Comparison of ENCODE assay signal across 8 mouse cellular contexts in genomic region chr7:109083113-109083812, GRCm38 (mm10). TPM values are rescaled to one million over a fixed set of nuclear protein-coding genes. Genes with fewer than 3 reads are reported as not detected.
DNase-seq lines count a peak whose midpoint lies in the region; ATAC-seq and TF ChIP-seq lines count a peak whose summit lies in the region.

Gene Ric3 (minus strand): TSS chr7:109083331.

- no peaks in the 10 kb centered on the region for H3K36me3 ChIP-seq in ES-Bruce4 (ENCODE audit: control insufficient read depth, insufficient read depth, low read length, poor library complexity, severe bottlenecking)
- H3K36me3 ChIP-seq in forebrain, embryonic 10.5 days (replicated peaks): no peaks in the 10 kb centered on the region; the same call in 1 of the 2 replicates
- H3K36me3 ChIP-seq in heart, embryonic 14.5 days (ENCODE audit: control insufficient read depth, insufficient read depth, low read length): no peaks in the 10 kb centered on the region
- no peaks in the 10 kb centered on the region for H3K36me3 ChIP-seq in kidney, postnatal 0 days (ENCODE audit: insufficient read depth, low read length)
- no peaks in the 10 kb centered on the region for H3K36me3 ChIP-seq in limb, embryonic 14.5 days (ENCODE audit: control insufficient read depth, insufficient read depth, low read length)
- no peaks in the 10 kb centered on the region for H3K36me3 ChIP-seq in neural tube, embryonic 11.5 days (ENCODE audit: control insufficient read depth, insufficient read depth, low read length)

- ATAC-seq in heart, embryonic 14.5 days (ENCODE audit: insufficient number of reproducible peaks, insufficient read depth, low FRiP score, low read depth): no peak
- no peak for ATAC-seq in kidney, postnatal 0 days (replicated peaks; ENCODE audit: low FRiP score, low read depth)
- no peak for ATAC-seq in limb, embryonic 14.5 days (ENCODE audit: low FRiP score, low read depth)
- peak; percentile 92 for ATAC-seq in neural tube, embryonic 11.5 days (ENCODE audit: insufficient read depth, low FRiP score, low TSS enrichment)

- H3K27me3 ChIP-seq in ES-Bruce4 (ENCODE audit: control insufficient read depth, insufficient read depth, low read length, poor library complexity, severe bottlenecking): no peaks in the 10 kb centered on the region
- H3K27me3 ChIP-seq in forebrain, embryonic 10.5 days (ENCODE audit: poor library complexity, severe bottlenecking): peaks cover 18% of the 10 kb centered on the region; the same call in 1 of the 2 replicates
- H3K27me3 ChIP-seq in heart, embryonic 14.5 days (ENCODE audit: control insufficient read depth, insufficient read depth, low read length): peaks cover 19% of the 10 kb centered on the region; the same call in 1 of the 2 replicates
- H3K27me3 ChIP-seq in kidney, postnatal 0 days (ENCODE audit: insufficient read depth, low read length): no peaks in the 10 kb centered on the region
- peaks cover 16% of the 10 kb centered on the region for H3K27me3 ChIP-seq in limb, embryonic 14.5 days (ENCODE audit: control insufficient read depth, insufficient read depth, low read length)
- H3K27me3 ChIP-seq in neural tube, embryonic 11.5 days (ENCODE audit: control insufficient read depth, insufficient read depth, low read length): no peaks in the 10 kb centered on the region

- 5% methylated on average over 50 of the region's 50 CpGs for WGBS in forebrain, embryonic 10.5 days
- 5% methylated on average over 46 of the region's 50 CpGs for WGBS in heart, embryonic 14.5 days
- 4% methylated on average over 48 of the region's 50 CpGs for WGBS in kidney, postnatal 0 days
- 4% methylated on average over 47 of the region's 50 CpGs for WGBS in limb, embryonic 14.5 days
- WGBS in neural tube, embryonic 11.5 days: 4% methylated on average over 49 of the region's 50 CpGs

- peak within 1 kb of the TSS; percentile 56 for H3K4me3 ChIP-seq in ES-Bruce4 (ENCODE audit: low read depth, low read length)
- H3K4me3 ChIP-seq in forebrain, embryonic 10.5 days: peak within 1 kb of the TSS; percentile 62
- peak within 1 kb of the TSS; percentile 44 to 47 for H3K4me3 ChIP-seq in heart, embryonic 14.5 days (ENCODE audit: control insufficient read depth in 1 of 2, insufficient read depth in 1 of 2, low read depth in 1 of 2, low read length in 2 of 2)
- H3K4me3 ChIP-seq in kidney, postnatal 0 days (replicated peaks; ENCODE audit: low read depth, low read length): peak within 1 kb of the TSS; percentile 35
- H3K4me3 ChIP-seq in limb, embryonic 14.5 days (replicated peaks; ENCODE audit: low read length): peak within 1 kb of the TSS; percentile 47
- peak within 1 kb of the TSS; percentile 79 for H3K4me3 ChIP-seq in neural tube, embryonic 11.5 days (ENCODE audit: low read depth, low read length)

- no peaks in the 10 kb centered on the region for H3K4me1 ChIP-seq in ES-Bruce4 (ENCODE audit: control insufficient read depth, insufficient read depth, low read length)
- H3K4me1 ChIP-seq in forebrain, embryonic 10.5 days: peaks cover 20% of the 10 kb centered on the region
- H3K4me1 ChIP-seq in heart, embryonic 14.5 days (ENCODE audit: control insufficient read depth in 2 of 2, insufficient read depth in 2 of 2, low read length in 2 of 2): peaks cover 0 to 4% of the 10 kb centered on the region in 2 experiments; a peak in 1 of 4 replicates
- peaks cover 6% of the 10 kb centered on the region; the same call in 1 of the 2 replicates for H3K4me1 ChIP-seq in kidney, postnatal 0 days (replicated peaks; ENCODE audit: insufficient read depth, low read length)
- H3K4me1 ChIP-seq in limb, embryonic 14.5 days (ENCODE audit: control insufficient read depth, insufficient read depth, low read length): no peaks in the 10 kb centered on the region
- peaks cover 5% of the 10 kb centered on the region; the same call in 1 of the 2 replicates for H3K4me1 ChIP-seq in neural tube, embryonic 11.5 days (ENCODE audit: control insufficient read depth, insufficient read depth, low read length)

- TF ChIP-seq EP300 in ES-Bruce4 (IDR thresholded peaks at IDR 0.05; ENCODE audit: insufficient read depth, low read depth, low read length): no peak

- TF ChIP-seq CTCF in ES-Bruce4 (IDR thresholded peaks at IDR 0.05; ENCODE audit: low read depth, low read length): no peak
- TF ChIP-seq CTCF in brain, embryonic 14.5 days (IDR thresholded peaks at IDR 0.05; ENCODE audit: borderline replicate concordance, extremely low read depth, insufficient read depth, insufficient read length): no peak
- no peak for TF ChIP-seq CTCF in kidney, postnatal 0 days (IDR thresholded peaks at IDR 0.05; ENCODE audit: low read depth)

- peak; percentile 92 for DNase-seq in brain, embryonic 14.5 days (ENCODE audit: low read depth)
- DNase-seq in forebrain, embryonic 10.5 days (ENCODE audit: extremely low spot score, low spot score): peak; percentile 74
- no peak for DNase-seq in kidney, postnatal 0 days (ENCODE audit: low spot score)
- DNase-seq in limb, embryonic 14.5 days (ENCODE audit: low spot score): no peak
- DNase-seq in neural tube, embryonic 11.5 days (ENCODE audit: low spot score): peak; percentile 78
- peak; percentile 29 for DNase-seq in thymus, postnatal 4 days

- no peak for TF ChIP-seq POLR2A in ES-Bruce4 (IDR thresholded peaks at IDR 0.05; ENCODE audit: insufficient read depth, low read length)
- TF ChIP-seq POLR2A in brain, embryonic 14.5 days (IDR thresholded peaks at IDR 0.05; ENCODE audit: borderline replicate concordance, extremely low read depth, insufficient read depth, insufficient read length, poor library complexity, severe bottlenecking): peak; percentile 58; the same call in 1 of the 2 replicates
- no peak for TF ChIP-seq POLR2A in limb, embryonic 14.5 days (IDR thresholded peaks at IDR 0.05; ENCODE audit: borderline replicate concordance, extremely low read depth, insufficient read depth, insufficient read length)

- peak within 1 kb of the TSS; percentile 47 for H3K9ac ChIP-seq in ES-Bruce4 (ENCODE audit: low read depth, poor library complexity, severe bottlenecking)
- H3K9ac ChIP-seq in heart, embryonic 14.5 days (ENCODE audit: low read length): no peak within 1 kb of the TSS
- no peak within 1 kb of the TSS for H3K9ac ChIP-seq in kidney, postnatal 0 days (ENCODE audit: low read depth, low read length)
- H3K9ac ChIP-seq in limb, embryonic 14.5 days (ENCODE audit: low read depth, low read length, severe bottlenecking): peak within 1 kb of the TSS; percentile 41
- H3K9ac ChIP-seq in neural tube, embryonic 11.5 days (ENCODE audit: low read length): peak within 1 kb of the TSS; percentile 84

- peak within 1 kb of the TSS; percentile 72 for H3K4me2 ChIP-seq in heart, embryonic 14.5 days (ENCODE audit: low read length)
- peak within 1 kb of the TSS; percentile 62 for H3K4me2 ChIP-seq in kidney, postnatal 0 days (ENCODE audit: low read length)
- peak within 1 kb of the TSS; percentile 62 for H3K4me2 ChIP-seq in limb, embryonic 14.5 days (replicated peaks; ENCODE audit: low read depth, low read length, severe bottlenecking)
- H3K4me2 ChIP-seq in neural tube, embryonic 11.5 days (ENCODE audit: low read depth): peak within 1 kb of the TSS; percentile 46

- no peak within 1 kb of the TSS for H3K27ac ChIP-seq in ES-Bruce4 (ENCODE audit: insufficient read depth, low read length)
- peak within 1 kb of the TSS; percentile 81 for H3K27ac ChIP-seq in forebrain, embryonic 10.5 days
- H3K27ac ChIP-seq in heart, embryonic 14.5 days (replicated peaks in 1 of 2; ENCODE audit: control insufficient read depth in 1 of 2, insufficient read depth in 1 of 2, low read depth in 2 of 2, low read length in 2 of 2): no peak within 1 kb of the TSS
- H3K27ac ChIP-seq in kidney, postnatal 0 days: no peak within 1 kb of the TSS
- no peak within 1 kb of the TSS for H3K27ac ChIP-seq in limb, embryonic 14.5 days (replicated peaks; ENCODE audit: low read depth, low read length)
- no peak within 1 kb of the TSS for H3K27ac ChIP-seq in neural tube, embryonic 11.5 days (ENCODE audit: low read depth, low read length)

- H3K9me3 ChIP-seq in ES-Bruce4 (replicated peaks; ENCODE audit: control insufficient read depth, insufficient read depth, low read length, poor library complexity, severe bottlenecking): no peaks in the 10 kb centered on the region
- H3K9me3 ChIP-seq in forebrain, embryonic 10.5 days: no peaks in the 10 kb centered on the region
- no peaks in the 10 kb centered on the region for H3K9me3 ChIP-seq in heart, embryonic 14.5 days (ENCODE audit: control insufficient read depth, low read length)
- H3K9me3 ChIP-seq in kidney, postnatal 0 days (replicated peaks; ENCODE audit: low read length): no peaks in the 10 kb centered on the region
- no peaks in the 10 kb centered on the region for H3K9me3 ChIP-seq in limb, embryonic 14.5 days (ENCODE audit: control insufficient read depth, low read length)
- no peaks in the 10 kb centered on the region for H3K9me3 ChIP-seq in neural tube, embryonic 11.5 days (ENCODE audit: control insufficient read depth, low read length)

RNA-seq across cellular contexts. Expression of gene Ric3, which starts in this region (rescaled TPM):
- polyA plus RNA-seq in ES-Bruce4 (2011; ENCODE audit: insufficient read depth, insufficient read length, low read depth, missing spikeins): 2.7 and 5.4 TPM in 2 replicates
- polyA plus RNA-seq in brain, embryonic 14.5 days (2012; rRNA removed): 22.3 and 25.0 TPM in 2 replicates
- polyA plus RNA-seq in forebrain, embryonic 10.5 days (2016; fragmentation: Nextera tagmentation; extraction: Ambion mirVana): 17.3 and 18.7 TPM in 2 replicates
- polyA plus RNA-seq in heart, embryonic 14.5 days (2014; fragmentation: Nextera tagmentation; extraction: Ambion mirVana): 0.50 and 0.90 TPM in 2 replicates
- polyA plus RNA-seq in kidney, postnatal 0 days (2015; fragmentation: Nextera tagmentation; extraction: Ambion mirVana): 0.66 and 1.2 TPM in 2 replicates
- 2.6 and 3.2 TPM in 2 replicates for polyA plus RNA-seq in limb, embryonic 14.5 days (2012; rRNA removed)
- 4.1 and 4.7 TPM in 2 replicates for polyA plus RNA-seq in limb, embryonic 14.5 days (2014; fragmentation: Nextera tagmentation; extraction: Ambion mirVana)
- polyA plus RNA-seq in neural tube, embryonic 11.5 days (2014; fragmentation: Nextera tagmentation; extraction: Ambion mirVana): 17.4 and 18.1 TPM in 2 replicates

Comparison
In these comparisons a context has a peak if more than half of its experiments do, and no peak if none do; other contexts are left out.
1. H3K9ac ChIP-seq: peak in ES-Bruce4 (single experiment), limb, embryonic 14.5 days (single experiment) and neural tube, embryonic 11.5 days (single experiment); none in heart, embryonic 14.5 days (single experiment) and kidney, postnatal 0 days (single experiment).
2. DNase-seq: peak in brain, embryonic 14.5 days (single experiment), forebrain, embryonic 10.5 days (single experiment), neural tube, embryonic 11.5 days (single experiment) and thymus, postnatal 4 days (single experiment); none in kidney, postnatal 0 days (single experiment) and limb, embryonic 14.5 days (single experiment).
3. Peak in every context shown above with its lines, with median percentiles within 50 percentile points of each other: H3K4me3 ChIP-seq and H3K4me2 ChIP-seq.